Mouse (Mus musculus): ENCODE measurements at regions not wholly inside any gene's neighbourhood (a gene's known extent, or its start where the extent isn't known, plus 50 kb on each side); places are given as distances from the start of the nearest gene placed in this dataset.

GRCm38 (mm10) chr1:137387509-137387908, 427.3 kb upstream of the Nr5a2 start:
- H3K27ac ChIP-seq (ENCODE audit: insufficient read depth, low read length), result no peak overlapping the region
- no peak for DNase-seq (ENCODE audit: low read depth in 1 of 2, low spot score in 2 of 2)
- H3K4me1 ChIP-seq (ENCODE audit: control insufficient read depth, insufficient read depth, insufficient read length), result no peaks in the 10 kb centered on the region
- WGBS, result 88% methylated on average over 4 of the region's 4 CpGs
- H3K36me3 ChIP-seq (ENCODE audit: control insufficient read depth, insufficient read depth, low read length), result no peaks in the 10 kb centered on the region
- H3K27me3 ChIP-seq (ENCODE audit: control insufficient read depth, insufficient read depth, low read length), result no peaks in the 10 kb centered on the region
- TF ChIP-seq POLR2A (IDR thresholded peaks at IDR 0.05; ENCODE audit: low read depth, low read length) (no peak), CTCF (IDR thresholded peaks at IDR 0.05; ENCODE audit: extremely low read depth, insufficient read depth, insufficient read length, insufficient replicate concordance) (no peak)
- H3K4me3 ChIP-seq (ENCODE audit: extremely low read depth, insufficient read depth, insufficient read length), result no peak overlapping the region

DNA sequence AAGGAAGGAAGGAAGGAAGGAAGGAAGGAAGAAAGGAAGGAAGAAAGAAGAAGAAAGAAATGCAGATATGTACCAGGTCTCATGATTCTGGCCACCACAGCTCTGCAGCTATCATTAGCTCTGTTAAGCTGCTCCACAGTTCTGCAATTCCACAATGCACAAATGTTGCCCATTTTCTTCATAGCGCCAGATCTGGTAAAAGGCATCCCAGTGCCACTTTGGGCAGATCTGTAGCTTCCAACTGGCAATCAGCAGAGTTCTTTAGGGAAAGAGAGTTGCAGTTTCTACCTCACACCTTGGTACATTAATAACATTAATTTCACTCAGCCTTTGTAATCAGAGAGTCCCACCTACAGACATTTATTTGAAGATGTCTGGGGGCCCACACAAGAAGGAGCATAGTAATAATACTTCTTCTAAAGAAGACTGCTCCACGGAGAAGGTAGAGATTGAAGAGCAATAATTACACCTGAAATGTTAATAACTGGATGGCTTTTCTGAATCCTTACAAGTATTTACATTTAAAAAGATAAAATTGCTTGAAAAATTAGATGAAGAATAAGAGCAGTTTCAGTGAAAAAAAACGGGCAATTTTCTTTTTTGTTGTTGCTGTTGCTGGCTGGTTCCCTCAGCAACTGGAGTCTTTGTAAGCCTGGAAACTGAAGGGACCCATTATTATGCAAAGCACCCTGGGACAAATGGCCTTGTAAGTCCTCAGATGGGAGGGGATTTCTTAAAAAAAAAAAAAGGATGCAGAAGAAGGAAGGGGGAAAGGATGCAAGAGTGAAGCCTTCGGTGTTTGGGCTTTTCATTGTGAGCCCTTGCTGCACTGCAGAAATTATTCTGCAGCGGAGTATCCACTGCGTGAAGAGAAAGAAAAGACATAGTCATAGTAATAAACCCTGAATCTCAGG, 418.1 kb upstream of the Nr5a2 start:
- no peak for DNase-seq (ENCODE audit: low read depth in 1 of 2, low spot score in 2 of 2)
- TF ChIP-seq CTCF (IDR thresholded peaks at IDR 0.05; ENCODE audit: extremely low read depth, insufficient read depth, insufficient read length, insufficient replicate concordance) (no peak), POLR2A (IDR thresholded peaks at IDR 0.05; ENCODE audit: low read depth, low read length) (no peak)
- 74% methylated on average over 6 of the region's 6 CpGs for WGBS
- no peak overlapping the region for H3K27ac ChIP-seq (ENCODE audit: insufficient read depth, low read length)
- H3K36me3 ChIP-seq (ENCODE audit: control insufficient read depth, insufficient read depth, low read length), result no peaks in the 10 kb centered on the region
- H3K4me1 ChIP-seq (ENCODE audit: control insufficient read depth, insufficient read depth, insufficient read length), result no peaks in the 10 kb centered on the region
- no peak overlapping the region for H3K4me3 ChIP-seq (ENCODE audit: extremely low read depth, insufficient read depth, insufficient read length)
- no peaks in the 10 kb centered on the region for H3K27me3 ChIP-seq (ENCODE audit: control insufficient read depth, insufficient read depth, low read length)

GRCm38 (mm10) chr1:137376685-137377084, 416.4 kb upstream of the Nr5a2 start:
- whole genome bisulfite sequencing, result 92% methylated on average over 10 of the region's 10 CpGs

DNA sequence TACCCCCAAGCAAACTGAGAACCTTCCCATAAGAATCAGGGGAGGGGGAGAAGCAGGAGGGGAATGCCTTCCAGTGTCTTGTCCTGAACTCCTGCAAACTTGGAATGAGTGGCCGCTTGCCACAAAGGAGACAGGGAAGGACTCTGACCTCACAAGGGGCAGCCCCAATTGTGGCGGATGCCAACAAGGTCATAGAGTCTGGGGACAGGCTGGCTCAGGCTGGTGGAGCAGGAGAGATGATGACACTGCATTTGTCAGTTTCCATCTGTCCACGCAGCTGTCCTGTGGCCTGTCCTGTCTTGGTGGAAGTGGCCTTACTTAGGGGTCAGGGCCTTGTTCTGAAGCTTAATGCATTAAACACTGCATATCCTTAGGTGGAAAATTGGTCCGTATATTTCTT, 414.4 kb upstream of the Nr5a2 start:
- Histone ChIP-seq H3K36me3 (ENCODE audit: control insufficient read depth, insufficient read depth, low read length) (no peaks in the 10 kb centered on the region), H3K27me3 (ENCODE audit: control insufficient read depth, insufficient read depth, low read length) (no peaks in the 10 kb centered on the region), H3K4me1 (ENCODE audit: control insufficient read depth, insufficient read depth, insufficient read length) (no peaks in the 10 kb centered on the region), H3K27ac (ENCODE audit: insufficient read depth, low read length) (no peak overlapping the region), H3K4me3 (ENCODE audit: extremely low read depth, insufficient read depth, insufficient read length) (no peak overlapping the region)
- TF ChIP-seq POLR2A (IDR thresholded peaks at IDR 0.05; ENCODE audit: low read depth, low read length) (no peak), CTCF (IDR thresholded peaks at IDR 0.05; ENCODE audit: extremely low read depth, insufficient read depth, insufficient read length, insufficient replicate concordance) (no peak)
- no peak for DNase-seq (ENCODE audit: low read depth in 1 of 2, low spot score in 2 of 2)
- 87% methylated on average over 4 of the region's 4 CpGs for WGBS

More at GRCm38 (mm10) chr1:137376685-137377084, 416.4 kb upstream of the Nr5a2 start:
- no peaks in the 10 kb centered on the region for H3K4me1 ChIP-seq (ENCODE audit: control insufficient read depth, insufficient read depth, insufficient read length)
- no peaks in the 10 kb centered on the region for H3K36me3 ChIP-seq (ENCODE audit: control insufficient read depth, insufficient read depth, low read length)
- no peak for TF ChIP-seq POLR2A (IDR thresholded peaks at IDR 0.05; ENCODE audit: low read depth, low read length)
- no peak for TF ChIP-seq CTCF (IDR thresholded peaks at IDR 0.05; ENCODE audit: extremely low read depth, insufficient read depth, insufficient read length, insufficient replicate concordance)
- H3K27ac ChIP-seq (ENCODE audit: insufficient read depth, low read length), result no peak overlapping the region
- no peaks in the 10 kb centered on the region for H3K27me3 ChIP-seq (ENCODE audit: control insufficient read depth, insufficient read depth, low read length)
- no peak for DNase-seq (ENCODE audit: low read depth in 1 of 2, low spot score in 2 of 2)
- H3K4me3 ChIP-seq (ENCODE audit: extremely low read depth, insufficient read depth, insufficient read length), result no peak overlapping the region

DNA sequence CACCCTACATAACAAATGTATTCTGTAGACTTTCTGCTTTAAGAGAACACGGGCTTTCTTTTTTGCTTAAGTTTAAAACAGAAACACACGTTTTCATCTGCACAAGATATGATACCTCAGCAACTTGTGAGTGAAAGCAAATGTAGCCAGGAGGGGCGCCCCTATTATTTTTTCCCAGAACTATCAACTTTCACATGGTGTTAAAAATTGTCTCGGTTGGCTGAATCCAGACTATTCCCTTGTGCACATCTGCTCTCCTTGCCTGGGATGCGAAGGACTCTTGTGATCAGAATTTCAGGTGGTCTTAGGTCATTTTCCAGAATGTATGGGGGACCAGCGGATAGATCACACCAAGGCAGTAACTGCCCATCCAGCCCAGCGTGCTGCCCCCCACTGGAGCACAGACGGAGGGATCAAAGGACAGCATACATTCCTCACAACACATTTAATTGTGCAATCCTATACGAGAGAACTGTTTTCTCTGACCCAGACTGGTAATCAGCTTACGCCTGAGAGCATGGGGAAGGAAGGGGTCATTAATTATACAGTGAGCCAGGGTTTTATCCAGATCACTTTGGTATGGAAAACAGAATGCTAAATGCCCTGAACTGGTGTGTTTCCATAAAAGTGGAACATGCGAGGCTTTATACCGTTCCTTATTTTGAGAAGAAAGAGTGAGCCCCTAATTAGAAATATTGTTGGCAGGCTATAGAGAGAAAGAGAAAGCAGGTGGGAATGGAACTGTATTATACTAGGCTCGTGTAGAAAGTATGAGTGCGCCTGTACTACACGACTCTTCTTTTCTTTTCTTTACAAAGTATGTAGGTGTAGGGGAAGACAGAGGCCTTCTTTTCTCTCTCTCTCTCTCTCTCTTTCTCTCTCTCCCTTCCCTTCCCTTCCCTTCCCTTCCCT, 413.5 kb upstream of the Nr5a2 start:
- H3K27me3 ChIP-seq (ENCODE audit: control insufficient read depth, insufficient read depth, low read length), result no peaks in the 10 kb centered on the region
- DNase-seq (ENCODE audit: low read depth in 1 of 2, low spot score in 2 of 2), result no peak
- no peak overlapping the region for H3K4me3 ChIP-seq (ENCODE audit: extremely low read depth, insufficient read depth, insufficient read length)
- H3K27ac ChIP-seq (ENCODE audit: insufficient read depth, low read length), result no peak overlapping the region
- H3K36me3 ChIP-seq (ENCODE audit: control insufficient read depth, insufficient read depth, low read length), result no peaks in the 10 kb centered on the region
- no peaks in the 10 kb centered on the region for H3K4me1 ChIP-seq (ENCODE audit: control insufficient read depth, insufficient read depth, insufficient read length)
- no peak for TF ChIP-seq POLR2A (IDR thresholded peaks at IDR 0.05; ENCODE audit: low read depth, low read length)
- no peak for TF ChIP-seq CTCF (IDR thresholded peaks at IDR 0.05; ENCODE audit: extremely low read depth, insufficient read depth, insufficient read length, insufficient replicate concordance)
- 90% methylated on average over 15 of the region's 15 CpGs for WGBS

DNA sequence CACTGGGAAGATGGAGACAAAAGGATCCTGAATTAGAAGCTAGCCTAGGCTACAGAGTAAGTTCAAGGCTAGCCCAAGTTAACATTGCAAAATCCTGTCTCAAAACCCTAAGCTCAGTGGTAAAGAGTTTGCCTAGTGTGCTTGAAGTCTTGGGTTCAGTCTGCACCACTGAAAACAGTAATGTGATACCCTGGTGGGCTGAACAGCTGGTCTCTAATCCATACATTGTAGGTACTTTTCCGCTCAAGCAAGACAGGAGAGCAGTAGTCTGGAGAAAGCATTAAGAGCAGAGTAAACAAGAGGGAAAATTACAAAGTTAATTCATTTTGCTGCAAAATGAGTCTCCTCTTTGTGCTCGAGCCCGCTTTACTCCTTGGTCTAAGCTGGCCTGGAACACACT, 412.0 kb upstream of the Nr5a2 start:
- no peaks in the 10 kb centered on the region for H3K36me3 ChIP-seq (ENCODE audit: control insufficient read depth, insufficient read depth, low read length)
- no peak overlapping the region for H3K4me3 ChIP-seq (ENCODE audit: extremely low read depth, insufficient read depth, insufficient read length)
- H3K27me3 ChIP-seq (ENCODE audit: control insufficient read depth, insufficient read depth, low read length), result no peaks in the 10 kb centered on the region
- no peaks in the 10 kb centered on the region for H3K4me1 ChIP-seq (ENCODE audit: control insufficient read depth, insufficient read depth, insufficient read length)
- TF ChIP-seq POLR2A (IDR thresholded peaks at IDR 0.05; ENCODE audit: low read depth, low read length) (no peak), CTCF (IDR thresholded peaks at IDR 0.05; ENCODE audit: extremely low read depth, insufficient read depth, insufficient read length, insufficient replicate concordance) (no peak)
- no peak overlapping the region for H3K27ac ChIP-seq (ENCODE audit: insufficient read depth, low read length)
- 93% methylated on average over 3 of the region's 3 CpGs for WGBS
- no peak for DNase-seq (ENCODE audit: low read depth in 1 of 2, low spot score in 2 of 2)

All from spleen, adult 2 months (tissue).